ENCODE assay signal across 13 mouse cellular contexts in genomic region chr10:86416806-86417205, GRCm38 (mm10).
DNase-seq lines count a peak whose midpoint lies in the region; ATAC-seq and TF ChIP-seq lines count a peak whose summit lies in the region.
"Had no signal": no experiment of that assay in that cellular context is flagged by ENCODE, and none has a peak within 500 bp of the region (broad histone marks: within the 10 kb centered on the region; RNA-seq: fewer than 3 reads in every experiment).

No protein-coding gene starts in this region.

- H3K27me3 ChIP-seq in Patski: no peaks in the 10 kb centered on the region
- no peaks in the 10 kb centered on the region for H3K27me3 ChIP-seq in heart, embryonic 13.5 days (replicated peaks)
- H3K27me3 ChIP-seq: CH12.LX; hindbrain, embryonic 13.5 days had no signal

- no peak for TF ChIP-seq CTCF in Patski (IDR thresholded peaks at IDR 0.05)
- no peak for TF ChIP-seq CTCF in lung, adult 2 months (IDR thresholded peaks at IDR 0.05; ENCODE audit: insufficient read depth, low read length)

- H3K9ac ChIP-seq in heart, embryonic 13.5 days: no peak overlapping the region
- H3K9ac ChIP-seq: hindbrain, embryonic 13.5 days had no signal

- no peak overlapping the region for H3K4me2 ChIP-seq in heart, embryonic 13.5 days
- H3K4me2 ChIP-seq: hindbrain, embryonic 13.5 days; liver, embryonic 11.5 days had no signal

- WGBS in heart, embryonic 13.5 days: 25% methylated on average over 8 of the region's 8 CpGs
- 55% methylated on average over 8 of the region's 8 CpGs for WGBS in lung, adult 2 months

- peak overlapping the region; percentile 21; the same call in 1 of the 2 replicates for H3K27ac ChIP-seq in heart, embryonic 13.5 days (replicated peaks)
- H3K27ac ChIP-seq: hindbrain, embryonic 13.5 days had no signal

- TF ChIP-seq POLR2A in lung, adult 2 months (IDR thresholded peaks at IDR 0.05; ENCODE audit: borderline replicate concordance, extremely low read depth, low read depth, low read length): no peak

- in situ Hi-C loops in Patski (cut with MboI; ENCODE audit: low pct_unique_long_range_greater_than_20kb): no loop called here

- H3K36me3 ChIP-seq in heart, embryonic 13.5 days: no peaks in the 10 kb centered on the region

- H3K9me3 ChIP-seq in heart, embryonic 13.5 days: no peaks in the 10 kb centered on the region
- H3K9me3 ChIP-seq: hindbrain, embryonic 13.5 days had no signal

- POLR2A ChIA-PET in Patski (lab: Charles Lee): interaction anchor here (0.9 kb wide), 1 partner anchor 12 kb away, joined by 3 read pairs; no protein-coding TSS in a partner anchor

- CTCF ChIA-PET in Patski (lab: Charles Lee): interaction anchor here (1.0 to 1.1 kb wide), 2 partner anchors 21 to 395 kb away, joined by 3 read pairs; no protein-coding TSS in a partner anchor

- H3K4me1 ChIP-seq in heart, embryonic 13.5 days: peaks cover 39% of the 10 kb centered on the region
- H3K4me1 ChIP-seq in lung, adult 2 months (ENCODE audit: control insufficient read depth, insufficient read depth, low read length): peaks cover 5% of the 10 kb centered on the region
- H3K4me1 ChIP-seq: hindbrain, embryonic 13.5 days had no signal

- DNase-seq in 3T3-L1 (ENCODE audit: low read depth, low spot score) (peak; percentile 57), Patski (ENCODE audit: low read depth, low spot score) (no peak)
- peak; percentile 12 for DNase-seq in lung, adult 2 months
- no peak for DNase-seq in layer of hippocampus, adult 11-12 months (ENCODE audit: low spot score)
- no peak for DNase-seq in cerebellum, postnatal 4 days (ENCODE audit: low spot score in 2 of 2)
- DNase-seq in thymus, postnatal 36 days: no peak
- DNase-seq: cerebellum, adult 11 months; kidney, adult 8-10 months; right cerebral cortex, postnatal 14 days had no signal

- H3K4me3 ChIP-seq in heart, embryonic 13.5 days: no peak overlapping the region
- no peak overlapping the region for H3K4me3 ChIP-seq in lung, adult 2 months (replicated peaks; ENCODE audit: extremely low read depth, low read depth, low read length)
- H3K4me3 ChIP-seq: hindbrain, embryonic 13.5 days had no signal

- peak; percentile 26 for ATAC-seq in Patski
- no peak for ATAC-seq in heart, embryonic 13.5 days (ENCODE audit: extremely low read depth, insufficient number of reproducible peaks, low FRiP score, low TSS enrichment)

Comparison
In these comparisons a context has a peak if more than half of its experiments do, and no peak if none do; other contexts are left out.
1. DNase-seq: peak in 3T3-L1 (single experiment) and lung, adult 2 months (single experiment); none in Patski (single experiment), layer of hippocampus, adult 11-12 months (single experiment), cerebellum, postnatal 4 days (0 of 2) and thymus, postnatal 36 days (0 of 2).